Mouse (Mus musculus): ENCODE measurements around the gene H2al1i. TPM values are rescaled to one million over a fixed set of nuclear protein-coding genes. Genes with fewer than 3 reads are reported as not detected.

The H2al1i gene
- not detected in 2 replicates for polyA plus RNA-seq (2012; rRNA removed)

DNA sequence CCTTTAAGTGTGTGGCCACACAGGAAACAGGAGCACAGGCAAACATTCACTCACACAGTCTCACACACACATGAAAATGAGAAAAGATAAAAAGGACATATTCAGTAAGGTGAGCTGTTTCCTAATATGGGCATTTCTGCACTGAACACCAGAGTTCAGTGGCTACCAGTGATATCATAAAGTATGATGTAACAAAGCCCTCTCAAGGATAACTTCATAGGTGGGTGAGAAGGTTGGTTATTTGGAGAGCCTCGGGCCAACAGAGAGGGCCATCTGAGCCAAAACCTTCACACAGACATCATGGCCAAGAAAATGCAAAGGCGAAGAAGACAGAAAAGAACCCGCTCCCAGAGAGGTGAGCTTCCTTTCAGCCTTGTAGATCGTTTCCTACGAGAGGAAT lies at the start of gene H2al1i:
Gene H2al1i, plus strand, starts transcription at position 301 of the 400 bp plus-strand sequence.

DNA sequence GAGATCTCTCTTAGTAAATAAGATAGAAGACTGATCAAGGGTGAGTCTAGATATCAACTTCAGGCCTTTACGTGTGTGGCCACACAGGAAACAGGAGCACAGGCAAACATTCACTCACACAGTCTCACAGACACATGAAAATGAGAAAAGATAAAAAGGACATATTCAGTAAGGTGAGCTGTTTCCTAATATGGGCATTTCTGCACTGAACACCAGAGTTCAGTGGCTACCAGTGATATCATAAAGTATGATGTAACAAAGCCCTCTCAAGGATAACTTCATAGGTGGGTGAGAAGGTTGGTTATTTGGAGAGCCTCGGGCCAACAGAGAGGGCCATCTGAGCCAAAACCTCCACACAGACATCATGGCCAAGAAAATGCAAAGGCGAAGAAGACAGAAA lies 25.5 kb upstream of the H2al1i start, which contains the start of gene H2al1a:
Gene H2al1a, plus strand, starts transcription at position 301 of the 400 bp plus-strand sequence.

DNA sequence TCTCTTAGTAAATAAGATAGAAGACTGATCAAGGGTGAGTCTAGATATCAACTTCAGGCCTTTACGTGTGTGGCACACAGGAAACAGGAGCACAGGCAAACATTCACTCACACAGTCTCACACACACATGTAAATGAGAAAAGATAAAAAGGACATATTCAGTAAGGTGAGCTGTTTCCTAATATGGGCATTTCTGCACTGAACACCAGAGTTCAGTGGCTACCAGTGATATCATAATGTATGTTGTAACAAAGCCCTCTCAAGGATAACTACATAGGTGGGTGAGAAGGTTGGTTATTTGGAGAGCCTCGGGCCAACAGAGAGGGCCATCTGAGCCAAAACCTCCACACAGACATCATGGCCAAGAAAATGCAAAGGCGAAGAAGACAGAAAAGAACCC lies 22.3 kb upstream of the H2al1i start, which contains the start of gene H2al1b:
Gene H2al1b, plus strand, starts transcription at position 301 of the 400 bp plus-strand sequence.

DNA sequence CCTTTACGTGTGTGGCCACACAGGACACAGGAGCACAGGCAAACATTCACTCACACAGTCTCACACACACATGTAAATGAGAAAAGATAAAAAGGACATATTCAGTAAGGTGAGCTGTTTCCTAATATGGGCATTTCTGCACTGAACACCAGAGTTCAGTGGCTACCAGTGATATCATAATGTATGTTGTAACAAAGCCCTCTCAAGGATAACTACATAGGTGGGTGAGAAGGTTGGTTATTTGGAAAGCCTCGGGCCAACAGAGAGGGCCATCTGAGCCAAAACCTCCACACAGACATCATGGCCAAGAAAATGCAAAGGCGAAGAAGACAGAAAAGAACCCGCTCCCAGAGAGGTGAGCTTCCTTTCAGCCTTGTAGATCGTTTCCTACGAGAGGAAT lies 19.1 kb upstream of the H2al1i start, which contains the start of gene H2al1c:
Gene H2al1c, plus strand, starts transcription at position 301 of the 400 bp plus-strand sequence.

DNA sequence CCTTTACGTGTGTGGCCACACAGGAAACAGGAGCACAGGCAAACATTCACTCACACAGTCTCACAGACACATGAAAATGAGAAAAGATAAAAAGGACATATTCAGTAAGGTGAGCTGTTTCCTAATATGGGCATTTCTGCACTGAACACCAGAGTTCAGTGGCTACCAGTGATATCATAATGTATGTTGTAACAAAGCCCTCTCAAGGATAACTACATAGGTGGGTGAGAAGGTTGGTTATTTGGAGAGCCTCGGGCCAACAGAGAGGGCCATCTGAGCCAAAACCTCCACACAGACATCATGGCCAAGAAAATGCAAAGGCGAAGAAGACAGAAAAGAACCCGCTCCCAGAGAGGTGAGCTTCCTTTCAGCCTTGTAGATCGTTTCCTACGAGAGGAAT lies 15.9 kb upstream of the H2al1i start, which contains the start of gene H2al1d:
Gene H2al1d, plus strand, starts transcription at position 301 of the 400 bp plus-strand sequence.

DNA sequence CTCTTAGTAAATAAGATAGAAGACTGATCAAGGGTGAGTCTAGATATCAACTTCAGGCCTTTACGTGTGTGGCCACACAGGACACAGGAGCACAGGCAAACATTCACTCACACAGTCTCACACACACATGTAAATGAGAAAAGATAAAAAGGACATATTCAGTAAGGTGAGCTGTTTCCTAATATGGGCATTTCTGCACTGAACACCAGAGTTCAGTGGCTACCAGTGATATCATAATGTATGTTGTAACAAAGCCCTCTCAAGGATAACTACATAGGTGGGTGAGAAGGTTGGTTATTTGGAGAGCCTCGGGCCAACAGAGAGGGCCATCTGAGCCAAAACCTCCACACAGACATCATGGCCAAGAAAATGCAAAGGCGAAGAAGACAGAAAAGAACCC lies 12.8 kb upstream of the H2al1i start, which contains the start of gene H2al1e:
Gene H2al1e, plus strand, starts transcription at position 301 of the 400 bp plus-strand sequence.

DNA sequence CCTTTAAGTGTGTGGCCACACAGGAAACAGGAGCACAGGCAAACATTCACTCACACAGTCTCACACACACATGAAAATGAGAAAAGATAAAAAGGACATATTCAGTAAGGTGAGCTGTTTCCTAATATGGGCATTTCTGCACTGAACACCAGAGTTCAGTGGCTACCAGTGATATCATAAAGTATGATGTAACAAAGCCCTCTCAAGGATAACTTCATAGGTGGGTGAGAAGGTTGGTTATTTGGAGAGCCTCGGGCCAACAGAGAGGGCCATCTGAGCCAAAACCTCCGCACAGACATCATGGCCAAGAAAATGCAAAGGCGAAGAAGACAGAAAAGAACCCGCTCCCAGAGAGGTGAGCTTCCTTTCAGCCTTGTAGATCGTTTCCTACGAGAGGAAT lies 9.6 kb upstream of the H2al1i start, which contains the start of gene H2al1f:
Gene H2al1f, plus strand, starts transcription at position 301 of the 400 bp plus-strand sequence.

DNA sequence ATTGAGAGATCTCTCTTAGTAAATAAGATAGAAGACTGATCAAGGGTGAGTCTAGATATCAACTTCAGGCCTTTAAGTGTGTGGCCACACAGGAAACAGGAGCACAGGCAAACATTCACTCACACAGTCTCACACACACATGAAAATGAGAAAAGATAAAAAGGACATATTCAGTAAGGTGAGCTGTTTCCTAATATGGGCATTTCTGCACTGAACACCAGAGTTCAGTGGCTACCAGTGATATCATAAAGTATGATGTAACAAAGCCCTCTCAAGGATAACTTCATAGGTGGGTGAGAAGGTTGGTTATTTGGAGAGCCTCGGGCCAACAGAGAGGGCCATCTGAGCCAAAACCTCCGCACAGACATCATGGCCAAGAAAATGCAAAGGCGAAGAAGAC lies 6.5 kb upstream of the H2al1i start, which contains the start of gene H2al1g:
Gene H2al1g, plus strand, starts transcription at position 301 of the 400 bp plus-strand sequence.

DNA sequence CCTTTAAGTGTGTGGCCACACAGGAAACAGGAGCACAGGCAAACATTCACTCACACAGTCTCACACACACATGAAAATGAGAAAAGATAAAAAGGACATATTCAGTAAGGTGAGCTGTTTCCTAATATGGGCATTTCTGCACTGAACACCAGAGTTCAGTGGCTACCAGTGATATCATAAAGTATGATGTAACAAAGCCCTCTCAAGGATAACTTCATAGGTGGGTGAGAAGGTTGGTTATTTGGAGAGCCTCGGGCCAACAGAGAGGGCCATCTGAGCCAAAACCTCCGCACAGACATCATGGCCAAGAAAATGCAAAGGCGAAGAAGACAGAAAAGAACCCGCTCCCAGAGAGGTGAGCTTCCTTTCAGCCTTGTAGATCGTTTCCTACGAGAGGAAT lies 3.3 kb upstream of the H2al1i start, which contains the start of gene H2al1h:
Gene H2al1h, plus strand, starts transcription at position 301 of the 400 bp plus-strand sequence.

DNA sequence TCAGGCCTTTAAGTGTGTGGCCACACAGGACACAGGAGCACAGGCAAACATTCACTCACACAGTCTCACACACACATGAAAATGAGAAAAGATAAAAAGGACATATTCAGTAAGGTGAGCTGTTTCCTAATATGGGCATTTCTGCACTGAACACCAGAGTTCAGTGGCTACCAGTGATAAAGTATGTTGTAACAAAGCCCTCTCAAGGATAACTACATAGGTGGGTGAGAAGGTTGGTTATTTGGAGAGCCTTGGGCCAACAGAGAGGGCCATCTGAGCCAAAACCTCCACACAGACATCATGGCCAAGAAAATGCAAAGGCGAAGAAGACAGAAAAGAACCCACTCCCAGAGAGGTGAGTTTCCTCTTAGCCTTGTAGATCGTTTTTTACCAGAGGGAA lies 3.1 kb downstream of the H2al1i start, which contains the start of gene H2al1j:
Gene H2al1j, plus strand, starts transcription at position 301 of the 400 bp plus-strand sequence.

Other genes starting within 250 kb of the H2al1i start
- gene H2al1a, start 25.4 kb upstream of the H2al1i start, polyA plus RNA-seq (2012; rRNA removed) = not detected in 2 replicates
- gene H2al1b, start 22.2 kb upstream of the H2al1i start, polyA plus RNA-seq (2012; rRNA removed) = not detected in 2 replicates
- not detected in 2 replicates for gene H2al1c, start 19.0 kb upstream of the H2al1i start, polyA plus RNA-seq (2012; rRNA removed)
- not detected in 2 replicates for gene H2al1d, start 15.8 kb upstream of the H2al1i start, polyA plus RNA-seq (2012; rRNA removed)
- gene H2al1e, start 12.7 kb upstream of the H2al1i start, polyA plus RNA-seq (2012; rRNA removed) = not detected in 2 replicates
- not detected in 2 replicates for gene H2al1f, start 9.5 kb upstream of the H2al1i start, polyA plus RNA-seq (2012; rRNA removed)
- gene H2al1g, start 6.4 kb upstream of the H2al1i start, polyA plus RNA-seq (2012; rRNA removed) = not detected in 2 replicates
- gene H2al1h, start 3.2 kb upstream of the H2al1i start, polyA plus RNA-seq (2012; rRNA removed) = not detected in 2 replicates
- not detected in 2 replicates for gene H2al1j, start 3.2 kb downstream of the H2al1i start, polyA plus RNA-seq (2012; rRNA removed)